Mouse (Mus musculus) bone marrow, adult 2 months (tissue): Measurements from ENCODE around the gene Vstm2b.

ENCODE experiments used
- CTCF ChIP-seq: fragments of 200-500 bp; IDR thresholded peaks from 2 replicates; pipeline ENCODE4 v1.5.1; 2011; ENCODE audit warnings: low read length, control low read depth; ENCODE audit not compliant: control insufficient read depth, insufficient read depth
- POLR2A ChIP-seq: fragments of 200-500 bp; IDR thresholded peaks from 2 replicates; pipeline ENCODE4 v1.6.1; 2011; ENCODE audit warnings: low read depth, mild to moderate bottlenecking, control low read depth, low read length, borderline replicate concordance; ENCODE audit not compliant: control insufficient read depth

DNA sequence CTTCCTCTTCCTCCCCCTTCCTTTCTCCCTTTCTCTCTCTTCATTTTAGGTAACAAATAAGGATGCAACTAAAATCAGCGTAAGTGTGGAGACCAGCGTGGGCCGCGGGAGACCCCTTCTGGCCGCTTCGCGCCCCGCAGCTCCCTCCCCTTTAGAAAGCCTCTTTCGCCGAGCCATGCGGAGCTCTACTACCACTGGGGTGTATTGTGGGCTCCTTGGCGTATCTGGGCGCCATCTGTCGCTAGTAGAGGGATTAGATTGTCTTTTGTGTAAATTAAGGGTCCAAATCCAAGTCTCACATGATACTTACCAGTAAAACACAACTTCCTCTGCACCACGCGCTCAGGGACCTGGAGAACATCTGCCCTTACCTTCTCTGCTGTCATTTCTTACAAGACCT, 3.1 kb downstream of the Vstm2b start:
- TF ChIP-seq CTCF (no peak), POLR2A (no peak)
